Mouse (Mus musculus) limb, embryonic 14.5 days (tissue): ENCODE measurements around the gene Vmn2r47. TPM values are rescaled to one million over a fixed set of nuclear protein-coding genes. Genes with fewer than 3 reads are reported as not detected.
"Not testable (repeated sequence)": the region's sequence is repeated elsewhere in the genome, so short reads cannot be mapped to it uniquely, and the experiment has no call there.

ENCODE experiments used
- ATAC-seq: fragments of 200-750 bp; cut with Nextera tagmentation; 2 replicates; pipeline ENCODE4 v1.8.0; 2017; ENCODE audit warnings: low read depth, moderate number of reproducible peaks, moderate TSS enrichment; ENCODE audit not compliant: low FRiP score
- DNase-seq: peaks from one replicate; pipeline ENCODE4 v3.0.0-alpha.2; 2015; ENCODE audit warnings: low spot score
- H3K27ac ChIP-seq: fragments of 300-500 bp; sonication (generic); replicated peaks from 2 replicates; pipeline ENCODE4 v1.5.1; 2014; ENCODE audit warnings: low read depth, mild to moderate bottlenecking, low read length, moderate library complexity, mixed read lengths
- H3K27me3 ChIP-seq: fragments of 300-500 bp; sonication (generic); 2 replicates; pipeline ENCODE4 v1.6.1; 2014; ENCODE audit warnings: low read length, mixed read lengths; ENCODE audit not compliant: control insufficient read depth, insufficient read depth
- H3K36me3 ChIP-seq: fragments of 300-500 bp; sonication (generic); 2 replicates; pipeline ENCODE4 v1.6.1; 2014; ENCODE audit warnings: mild to moderate bottlenecking, low read length, moderate library complexity, mixed read lengths; ENCODE audit not compliant: control insufficient read depth, insufficient read depth
- H3K4me1 ChIP-seq: fragments of 300-500 bp; sonication (generic); 2 replicates; pipeline ENCODE4 v1.6.1; 2014; ENCODE audit warnings: antibody characterized with exemption, low read length, mixed read lengths; ENCODE audit not compliant: control insufficient read depth, insufficient read depth
- H3K4me2 ChIP-seq: fragments of 300-500 bp; sonication (generic); replicated peaks from 2 replicates; pipeline ENCODE4 v1.6.1; 2014; ENCODE audit warnings: low read depth, mild to moderate bottlenecking, low read length, moderate library complexity; ENCODE audit not compliant: severe bottlenecking
- H3K4me3 ChIP-seq: fragments of 300-500 bp; sonication (generic); replicated peaks from 2 replicates; pipeline ENCODE4 v1.5.1; 2014; ENCODE audit warnings: low read length
- H3K9ac ChIP-seq: fragments of 300-500 bp; sonication (generic); 2 replicates; pipeline ENCODE4 v1.6.1; 2014; ENCODE audit warnings: mild to moderate bottlenecking, low read depth, low read length, moderate library complexity; ENCODE audit not compliant: severe bottlenecking
- H3K9me3 ChIP-seq: fragments of 300-500 bp; sonication (generic); 2 replicates; pipeline ENCODE4 v1.6.1; 2016; ENCODE audit warnings: low read length; ENCODE audit not compliant: control insufficient read depth
- WGBS: fragments of 180-500 bp; shearing (Covaris S2); extraction: QIAGEN DNeasy Blood & Tissue Kit; methylation state at CpG from one replicate; pipeline ENCODE4 v1.1.7; 2014; 5-methylcytosine and 5-hydroxymethylcytosine counted together
- polyA plus RNA-seq, 2 experiments: library from polyadenylated mRNA; depleted of rRNA in 1 of 2; stranded (reverse) in 1 of 2; unstranded in 1 of 2; fragments of >200 nt; fragmentation: Nextera tagmentation in 1 of 2; extraction: Ambion mirVana in 1 of 2; gene quantifications; 2 replicates each; pipeline versions ENCODE4 v1.2.1 to v1.2.3; 2012 to 2014

Gene Vmn2r47
- polyA plus RNA-seq (2012; rRNA removed) (not detected in 2 replicates), polyA plus RNA-seq (2014; fragmentation: Nextera tagmentation; extraction: Ambion mirVana) (not detected in 2 replicates)

GRCm38 (mm10) chr7:9841225-9841624, at the start of gene Vmn2r47:
Vmn2r47 (minus strand) TSS chr7:9841325.
- not testable (repeated sequence) for H3K36me3 ChIP-seq, H3K4me1 ChIP-seq, DNase-seq, H3K4me2 ChIP-seq, ATAC-seq, H3K27ac ChIP-seq, H3K9me3 ChIP-seq, H3K4me3 ChIP-seq, H3K9ac ChIP-seq, H3K27me3 ChIP-seq
- no CpG with 5 or more reads among the region's 1 CpGs for WGBS

GRCm38 (mm10) chr7:9770471-9770870, 70.7 kb downstream of the Vmn2r47 start, which contains the start of gene Vmn2r46:
Vmn2r46 (minus strand) TSS chr7:9770571.
- not testable (repeated sequence) for H3K9ac ChIP-seq, H3K27me3 ChIP-seq, H3K4me1 ChIP-seq, H3K36me3 ChIP-seq, DNase-seq, H3K4me3 ChIP-seq, H3K27ac ChIP-seq, H3K4me2 ChIP-seq, H3K9me3 ChIP-seq, ATAC-seq
- WGBS = no CpG with 5 or more reads among the region's 1 CpGs

Other genes with a start within 250 kb of the Vmn2r47 start
- not detected in 2 replicates for gene Vmn2r46, start 70.8 kb downstream of the Vmn2r47 start, polyA plus RNA-seq (2012; rRNA removed)
- not detected in 2 replicates for gene Vmn2r46, start 70.8 kb downstream of the Vmn2r47 start, polyA plus RNA-seq (2014; fragmentation: Nextera tagmentation; extraction: Ambion mirVana)
- not detected in 2 replicates for gene Vmn2r48, start 112.3 kb upstream of the Vmn2r47 start, polyA plus RNA-seq (2012; rRNA removed)
- gene Vmn2r48, start 112.3 kb upstream of the Vmn2r47 start, polyA plus RNA-seq (2014; fragmentation: Nextera tagmentation; extraction: Ambion mirVana) = not detected in 2 replicates
- not detected in 2 replicates for gene Vmn2r49, start 150.9 kb upstream of the Vmn2r47 start, polyA plus RNA-seq (2012; rRNA removed)
- not detected in 2 replicates for gene Vmn2r49, start 150.9 kb upstream of the Vmn2r47 start, polyA plus RNA-seq (2014; fragmentation: Nextera tagmentation; extraction: Ambion mirVana)
- not detected in 2 replicates for gene Vmn2r50, start 212.0 kb upstream of the Vmn2r47 start, polyA plus RNA-seq (2012; rRNA removed)
- gene Vmn2r50, start 212.0 kb upstream of the Vmn2r47 start, polyA plus RNA-seq (2014; fragmentation: Nextera tagmentation; extraction: Ambion mirVana) = not detected in 2 replicates